Mouse (Mus musculus): ENCODE measurements around the gene Rab7b. TPM values are rescaled to one million over a fixed set of nuclear protein-coding genes. Genes with fewer than 3 reads are reported as not detected.

Rab7b gene
- polyA plus RNA-seq (2012; rRNA removed): 2.4 and 3.8 TPM in 2 replicates
- polyA plus RNA-seq (2014; fragmentation: Nextera tagmentation; extraction: Ambion mirVana): 5.9 and 8.4 TPM in 2 replicates

GRCm38 (mm10) chr1:131688475-131688874 lies at the start of gene Rab7b:
Gene Rab7b, plus strand, starts transcription at chr1:131688695.
- 61% methylated on average over 8 of the region's 8 CpGs for WGBS
- no peak for ATAC-seq (ENCODE audit: low FRiP score, low read depth)
- no peak for DNase-seq (ENCODE audit: low spot score)

GRCm38 (mm10) chr1:131640062-131640461 lies 48.4 kb upstream of the Rab7b start:
- Histone ChIP-seq H3K9ac (ENCODE audit: low read depth, low read length, severe bottlenecking) (no peak overlapping the region), H3K4me1 (ENCODE audit: control insufficient read depth, insufficient read depth, low read length) (no peaks in the 10 kb centered on the region), H3K9me3 (ENCODE audit: control insufficient read depth, low read length) (no peaks in the 10 kb centered on the region), H3K27ac (replicated peaks; ENCODE audit: low read depth, low read length) (no peak overlapping the region), H3K4me2 (replicated peaks; ENCODE audit: low read depth, low read length, severe bottlenecking) (no peak overlapping the region), H3K4me3 (replicated peaks; ENCODE audit: low read length) (no peak overlapping the region), H3K27me3 (ENCODE audit: control insufficient read depth, insufficient read depth, low read length) (no peaks in the 10 kb centered on the region), H3K36me3 (ENCODE audit: control insufficient read depth, insufficient read depth, low read length) (no peaks in the 10 kb centered on the region)
- ATAC-seq (ENCODE audit: low FRiP score, low read depth) (no peak), DNase-seq (ENCODE audit: low spot score) (no peak)
- WGBS: 85% methylated on average over 4 of the region's 4 CpGs
- TF ChIP-seq POLR2A (IDR thresholded peaks at IDR 0.05; ENCODE audit: borderline replicate concordance, extremely low read depth, insufficient read depth, insufficient read length): no peak

More at GRCm38 (mm10) chr1:131688475-131688874, at the start of gene Rab7b:
- TF ChIP-seq POLR2A (IDR thresholded peaks at IDR 0.05; ENCODE audit: borderline replicate concordance, extremely low read depth, insufficient read depth, insufficient read length): no peak
- H3K27me3 ChIP-seq (ENCODE audit: control insufficient read depth, insufficient read depth, low read length): no peaks in the 10 kb centered on the region
- no peak within 1 kb of the TSS for H3K4me3 ChIP-seq (replicated peaks; ENCODE audit: low read length)
- no peaks in the 10 kb centered on the region for H3K9me3 ChIP-seq (ENCODE audit: control insufficient read depth, low read length)
- H3K36me3 ChIP-seq (ENCODE audit: control insufficient read depth, insufficient read depth, low read length): no peaks in the 10 kb centered on the region
- H3K27ac ChIP-seq (replicated peaks; ENCODE audit: low read depth, low read length): no peak within 1 kb of the TSS
- H3K4me2 ChIP-seq (replicated peaks; ENCODE audit: low read depth, low read length, severe bottlenecking): no peak within 1 kb of the TSS
- no peaks in the 10 kb centered on the region for H3K4me1 ChIP-seq (ENCODE audit: control insufficient read depth, insufficient read depth, low read length)
- H3K9ac ChIP-seq (ENCODE audit: low read depth, low read length, severe bottlenecking): no peak within 1 kb of the TSS

GRCm38 (mm10) chr1:131641565-131641964 lies 46.9 kb upstream of the Rab7b start:
- Histone ChIP-seq H3K36me3 (ENCODE audit: control insufficient read depth, insufficient read depth, low read length) (no peaks in the 10 kb centered on the region), H3K27me3 (ENCODE audit: control insufficient read depth, insufficient read depth, low read length) (no peaks in the 10 kb centered on the region), H3K4me1 (ENCODE audit: control insufficient read depth, insufficient read depth, low read length) (no peaks in the 10 kb centered on the region), H3K4me3 (replicated peaks; ENCODE audit: low read length) (no peak overlapping the region), H3K9ac (ENCODE audit: low read depth, low read length, severe bottlenecking) (no peak overlapping the region), H3K9me3 (ENCODE audit: control insufficient read depth, low read length) (no peaks in the 10 kb centered on the region), H3K4me2 (replicated peaks; ENCODE audit: low read depth, low read length, severe bottlenecking) (no peak overlapping the region), H3K27ac (replicated peaks; ENCODE audit: low read depth, low read length) (no peak overlapping the region)
- no peak for DNase-seq (ENCODE audit: low spot score)
- WGBS: 93% methylated on average over 13 of the region's 13 CpGs
- ATAC-seq (ENCODE audit: low FRiP score, low read depth): no peak
- TF ChIP-seq POLR2A (IDR thresholded peaks at IDR 0.05; ENCODE audit: borderline replicate concordance, extremely low read depth, insufficient read depth, insufficient read length): no peak

- Histone ChIP-seq H3K36me3 (ENCODE audit: control insufficient read depth, insufficient read depth, low read length) (no peaks in the 10 kb centered on the region), H3K9me3 (ENCODE audit: control insufficient read depth, low read length) (no peaks in the 10 kb centered on the region), H3K9ac (ENCODE audit: low read depth, low read length, severe bottlenecking) (no peak overlapping the region), H3K4me1 (ENCODE audit: control insufficient read depth, insufficient read depth, low read length) (no peaks in the 10 kb centered on the region), H3K4me2 (replicated peaks; ENCODE audit: low read depth, low read length, severe bottlenecking) (no peak overlapping the region), H3K4me3 (replicated peaks; ENCODE audit: low read length) (no peak overlapping the region), H3K27ac (replicated peaks; ENCODE audit: low read depth, low read length) (no peak overlapping the region), H3K27me3 (ENCODE audit: control insufficient read depth, insufficient read depth, low read length) (no peaks in the 10 kb centered on the region)
- DNase-seq (ENCODE audit: low spot score) (no peak), ATAC-seq (ENCODE audit: low FRiP score, low read depth) (no peak)
- WGBS: 87% methylated on average over 2 of the region's 2 CpGs
- TF ChIP-seq POLR2A (IDR thresholded peaks at IDR 0.05; ENCODE audit: borderline replicate concordance, extremely low read depth, insufficient read depth, insufficient read length): no peak
These were observed 46.2 kb upstream of the Rab7b start for GRCm38 (mm10) chr1:131642251-131642650.

- 75% methylated on average over 12 of the region's 12 CpGs for WGBS
- Histone ChIP-seq H3K27ac (replicated peaks; ENCODE audit: low read depth, low read length) (no peak overlapping the region), H3K9ac (ENCODE audit: low read depth, low read length, severe bottlenecking) (no peak overlapping the region), H3K9me3 (ENCODE audit: control insufficient read depth, low read length) (no peaks in the 10 kb centered on the region), H3K4me3 (replicated peaks; ENCODE audit: low read length) (no peak overlapping the region), H3K36me3 (ENCODE audit: control insufficient read depth, insufficient read depth, low read length) (no peaks in the 10 kb centered on the region), H3K4me1 (ENCODE audit: control insufficient read depth, insufficient read depth, low read length) (no peaks in the 10 kb centered on the region), H3K4me2 (replicated peaks; ENCODE audit: low read depth, low read length, severe bottlenecking) (no peak overlapping the region), H3K27me3 (ENCODE audit: control insufficient read depth, insufficient read depth, low read length) (no peaks in the 10 kb centered on the region)
- ATAC-seq (ENCODE audit: low FRiP score, low read depth) (no peak), DNase-seq (ENCODE audit: low spot score) (no peak)
- TF ChIP-seq POLR2A (IDR thresholded peaks at IDR 0.05; ENCODE audit: borderline replicate concordance, extremely low read depth, insufficient read depth, insufficient read length): no peak
These were observed 35.6 kb upstream of the Rab7b start for GRCm38 (mm10) chr1:131652670-131653443.

Data from limb, embryonic 14.5 days (tissue).